13 mouse cellular contexts compared by ENCODE assay signal in genomic region chr19:17207141-17207540, GRCm38 (mm10).
"Had no signal": no experiment of that assay in that cellular context is flagged by ENCODE, and none has a peak within 500 bp of the region (broad histone marks: within the 10 kb centered on the region; RNA-seq: fewer than 3 reads in every experiment).

No protein-coding gene starts in this region.

- ATAC-seq: lung, postnatal 0 days had no signal

- H3K4me1 ChIP-seq: limb, embryonic 10.5 days; liver, embryonic 15.5 days; neural tube, embryonic 12.5 days had no signal

- H3K36me3 ChIP-seq: limb, embryonic 10.5 days; liver, embryonic 15.5 days; neural tube, embryonic 12.5 days had no signal

- DNase-seq: kidney, postnatal 36 days; layer of hippocampus, adult 9-11 months; layer of hippocampus, postnatal 36 days; lung, adult 2 months; lung, postnatal 36 days; midbrain, embryonic 14.5 days; thymus, postnatal 4 days had no signal

- H3K4me3 ChIP-seq: limb, embryonic 10.5 days; liver, embryonic 15.5 days; neural tube, embryonic 12.5 days had no signal

- H3K9me3 ChIP-seq: limb, embryonic 10.5 days; liver, embryonic 15.5 days; neural tube, embryonic 12.5 days had no signal

- H3K27me3 ChIP-seq: liver, embryonic 15.5 days; neural tube, embryonic 12.5 days had no signal

- H3K27ac ChIP-seq: kidney, postnatal 0 days; limb, embryonic 10.5 days; liver, embryonic 15.5 days; neural tube, embryonic 12.5 days had no signal

- H3K4me2 ChIP-seq: liver, embryonic 11.5 days; liver, embryonic 15.5 days; neural tube, embryonic 12.5 days had no signal

- H3K9ac ChIP-seq: liver, embryonic 15.5 days; neural tube, embryonic 12.5 days had no signal
